Mouse (Mus musculus) small intestine, adult 2 months (tissue): ENCODE data around the gene Qrfp. TPM values are rescaled to one million over a fixed set of nuclear protein-coding genes. Genes with fewer than 3 reads are reported as not detected.

Experiments used
- H3K27ac ChIP-seq: fragments of 200-500 bp; 2 replicates; pipeline ENCODE4 v1.5.1; 2012; ENCODE audit warnings: low read depth, low read length, control low read depth, inconsistent platforms; ENCODE audit not compliant: insufficient read depth
- H3K27me3 ChIP-seq: fragments of 200-500 bp; 2 replicates; pipeline ENCODE4 v1.6.1; 2012; ENCODE audit warnings: mild to moderate bottlenecking, moderate library complexity, low read length, inconsistent platforms; ENCODE audit not compliant: control insufficient read depth, insufficient read depth
- H3K36me3 ChIP-seq: fragments of 200-500 bp; 2 replicates; pipeline ENCODE4 v1.6.1; 2012; ENCODE audit warnings: mild to moderate bottlenecking, low read length, control low read depth, inconsistent platforms; ENCODE audit not compliant: control insufficient read depth, insufficient read depth
- H3K4me1 ChIP-seq: fragments of 200-500 bp; 2 replicates; pipeline ENCODE4 v1.6.1; 2012; ENCODE audit warnings: low read length, inconsistent platforms, mixed read lengths; ENCODE audit not compliant: control insufficient read depth, insufficient read depth, insufficient read length
- H3K4me3 ChIP-seq: fragments of 200-500 bp; 2 replicates; pipeline ENCODE4 v1.5.1; 2012; ENCODE audit warnings: low read depth, mild to moderate bottlenecking, control low read depth, inconsistent platforms, low read length, moderate library complexity
- CTCF ChIP-seq: fragments of 200-500 bp; IDR thresholded peaks from 2 replicates; pipeline ENCODE4 v1.5.1; 2012; ENCODE audit warnings: low read depth, mild to moderate bottlenecking, control low read depth, inconsistent platforms, low read length, moderate library complexity, mixed read lengths; ENCODE audit not compliant: insufficient replicate concordance, insufficient read length; ENCODE audit errors: extremely low read depth
- POLR2A ChIP-seq: fragments of 200-500 bp; IDR thresholded peaks from 2 replicates; pipeline ENCODE4 v1.6.1; 2012; ENCODE audit warnings: low read depth, mild to moderate bottlenecking, control low read depth, inconsistent platforms, low read length, moderate library complexity
- WGBS: fragments of 180-500 bp; shearing (Covaris S2); methylation state at CpG from one replicate; pipeline ENCODE4 v1.1.7; 2018; 5-methylcytosine and 5-hydroxymethylcytosine counted together
- polyA plus RNA-seq: library from polyadenylated mRNA; depleted of rRNA; stranded (reverse); fragments of >200 nt; gene quantifications from 2 replicates; pipeline ENCODE4 v1.2.3, GENCODE M21; 2012

The Qrfp gene
- polyA plus RNA-seq, 1 experiment = 0.06 TPM

DNA sequence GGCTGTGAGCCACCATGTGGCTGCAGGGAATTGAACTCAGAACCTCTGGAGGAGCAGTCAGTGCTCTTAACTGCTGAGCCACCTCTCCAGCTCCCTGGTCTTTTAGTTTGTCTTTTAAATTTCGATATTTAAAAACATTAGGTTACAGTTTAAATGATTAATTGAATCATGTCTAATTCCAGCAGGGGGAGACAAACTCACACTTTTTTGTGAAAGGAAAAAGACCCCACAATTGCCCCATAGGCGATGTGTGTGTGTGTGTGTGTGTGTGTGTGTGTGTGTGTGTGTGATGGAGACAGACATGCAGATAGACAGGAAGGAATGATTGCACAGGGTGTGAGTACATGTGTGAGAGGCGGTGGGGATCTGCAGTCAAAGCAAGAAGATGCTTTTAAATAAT, 22.2 kb downstream of the Qrfp start:
- 79% methylated on average over 3 of the region's 3 CpGs for WGBS
- 0 out of 2 replicates have a peak, but pooled peaks cover 2% of the 10 kb centered on the region for H3K4me1 ChIP-seq
- peaks cover 69% of the 10 kb centered on the region for H3K36me3 ChIP-seq
- TF ChIP-seq CTCF (no peak), POLR2A (no peak)
- no peak overlapping the region for H3K4me3 ChIP-seq
- no peak overlapping the region for H3K27ac ChIP-seq
- no peaks in the 10 kb centered on the region for H3K27me3 ChIP-seq

DNA sequence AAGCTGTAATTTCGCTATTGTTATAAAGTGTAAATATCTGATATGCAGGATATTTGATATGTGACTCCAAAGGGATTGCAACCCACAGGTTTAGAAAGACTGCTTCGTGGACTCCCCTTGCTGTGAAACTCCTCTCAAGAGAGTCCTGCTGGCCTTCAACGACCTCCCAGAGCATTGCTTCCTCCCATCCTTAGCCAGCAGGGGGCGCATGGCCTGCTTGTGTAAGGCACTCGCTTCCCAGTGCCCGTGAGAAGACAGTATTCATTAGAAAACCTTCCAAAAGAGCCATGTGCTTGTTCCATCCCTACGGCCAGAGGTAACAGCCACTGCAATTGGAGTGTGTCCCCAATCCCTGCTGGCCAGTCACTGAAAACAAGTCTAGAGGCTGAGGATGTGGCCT, 23.4 kb downstream of the Qrfp start:
- TF ChIP-seq POLR2A = no peak
- TF ChIP-seq CTCF = peak; percentile 84; the same call in 1 of the 2 replicates
- Histone ChIP-seq H3K4me1 (0 out of 2 replicates have a peak, but pooled peaks cover 2% of the 10 kb centered on the region), H3K36me3 (peaks cover 59% of the 10 kb centered on the region), H3K27ac (no peak overlapping the region), H3K27me3 (no peaks in the 10 kb centered on the region), H3K4me3 (no peak overlapping the region)
- 22% methylated on average over 7 of the region's 7 CpGs for WGBS

DNA sequence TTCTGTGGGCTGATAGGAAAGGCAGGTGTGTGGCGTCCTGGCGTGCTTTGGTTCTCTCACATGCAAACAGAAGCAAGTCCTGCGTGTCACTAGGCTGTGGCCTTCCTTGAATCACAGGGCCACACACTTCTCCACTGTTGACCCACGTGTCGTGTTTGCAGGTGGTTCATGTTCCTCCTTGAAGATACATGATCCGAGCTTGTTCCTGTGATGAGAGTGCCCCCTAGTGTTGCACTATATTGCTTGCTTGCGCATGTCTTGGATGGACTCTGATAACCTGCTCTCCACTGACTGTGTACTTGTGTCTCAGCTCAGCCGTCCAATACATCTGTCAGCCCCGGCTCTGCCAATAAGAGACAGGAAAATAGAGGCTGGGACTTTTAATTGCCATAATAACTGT, 25.3 kb downstream of the Qrfp start:
- H3K27me3 ChIP-seq = no peaks in the 10 kb centered on the region
- WGBS = 22% methylated on average over 9 of the region's 9 CpGs
- H3K27ac ChIP-seq = no peak overlapping the region
- TF ChIP-seq CTCF = peak; percentile 66; the same call in 1 of the 2 replicates
- no peak for TF ChIP-seq POLR2A
- peaks cover 58% of the 10 kb centered on the region for H3K36me3 ChIP-seq
- H3K4me3 ChIP-seq = no peak overlapping the region
- H3K4me1 ChIP-seq = 0 out of 2 replicates have a peak, but pooled peaks cover 2% of the 10 kb centered on the region

DNA sequence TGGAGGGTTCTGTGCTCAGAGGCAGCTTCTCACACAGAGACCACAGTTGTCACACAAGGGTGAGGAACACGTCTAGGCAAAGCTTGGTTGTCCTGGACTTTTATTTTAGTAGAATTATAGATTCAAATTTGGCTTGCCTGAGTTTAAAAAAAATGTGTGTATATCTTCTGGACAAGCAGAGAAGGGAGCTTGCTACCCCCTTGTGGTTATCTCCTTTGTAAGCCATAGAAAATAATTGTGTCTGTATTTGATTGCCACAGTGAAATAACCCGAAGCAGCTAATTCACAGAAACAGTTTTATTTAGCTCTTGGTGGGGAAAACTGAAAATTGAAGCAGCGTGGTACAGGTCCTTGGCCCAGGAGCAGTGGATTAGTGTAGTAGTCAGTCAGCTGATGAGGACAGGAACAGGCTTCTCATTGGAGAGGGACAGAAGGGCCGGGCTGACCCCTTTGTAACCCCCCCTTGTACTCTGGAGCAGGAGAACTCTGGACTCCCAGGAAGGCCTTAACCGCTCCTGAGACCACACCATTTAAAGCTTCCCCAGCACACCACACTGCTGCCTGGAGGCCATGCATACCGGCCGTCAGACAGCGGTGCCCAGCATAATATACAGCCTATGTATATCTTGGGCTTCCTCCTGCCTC, 27.3 kb downstream of the Qrfp start:
- Histone ChIP-seq H3K27ac (no peak overlapping the region), H3K36me3 (peaks cover 67% of the 10 kb centered on the region), H3K4me3 (no peak overlapping the region), H3K4me1 (0 out of 2 replicates have a peak, but pooled peaks cover 2% of the 10 kb centered on the region), H3K27me3 (no peaks in the 10 kb centered on the region)
- TF ChIP-seq POLR2A (no peak), CTCF (no peak)
- WGBS = 80% methylated on average over 8 of the region's 8 CpGs

DNA sequence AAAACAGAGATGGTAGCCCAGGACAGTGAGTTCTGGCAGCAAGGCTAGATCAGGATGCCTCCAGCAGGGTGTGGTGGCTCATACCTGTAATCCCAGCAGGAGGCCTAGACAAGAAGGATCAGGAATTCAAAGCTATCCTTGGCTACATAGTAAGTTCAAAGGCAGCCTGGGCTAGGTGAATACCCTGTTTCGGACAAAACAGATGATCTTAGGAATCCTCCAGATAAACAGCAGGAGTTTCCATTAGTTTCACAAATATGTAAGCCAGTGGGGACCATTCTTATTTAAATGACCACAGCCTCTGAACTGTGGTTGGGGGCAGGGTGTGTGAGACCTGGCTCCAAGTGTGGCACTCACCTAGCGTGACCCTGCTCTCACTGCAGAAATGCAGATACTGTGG, 31.1 kb downstream of the Qrfp start:
- no peaks in the 10 kb centered on the region for H3K27me3 ChIP-seq
- no peak overlapping the region for H3K4me3 ChIP-seq
- no peaks in the 10 kb centered on the region; the same call in 1 of the 2 replicates for H3K4me1 ChIP-seq
- TF ChIP-seq POLR2A = no peak
- no peak for TF ChIP-seq CTCF
- H3K36me3 ChIP-seq = peaks cover 42% of the 10 kb centered on the region
- no peak overlapping the region for H3K27ac ChIP-seq
- 95% methylated on average over 2 of the region's 2 CpGs for WGBS

DNA sequence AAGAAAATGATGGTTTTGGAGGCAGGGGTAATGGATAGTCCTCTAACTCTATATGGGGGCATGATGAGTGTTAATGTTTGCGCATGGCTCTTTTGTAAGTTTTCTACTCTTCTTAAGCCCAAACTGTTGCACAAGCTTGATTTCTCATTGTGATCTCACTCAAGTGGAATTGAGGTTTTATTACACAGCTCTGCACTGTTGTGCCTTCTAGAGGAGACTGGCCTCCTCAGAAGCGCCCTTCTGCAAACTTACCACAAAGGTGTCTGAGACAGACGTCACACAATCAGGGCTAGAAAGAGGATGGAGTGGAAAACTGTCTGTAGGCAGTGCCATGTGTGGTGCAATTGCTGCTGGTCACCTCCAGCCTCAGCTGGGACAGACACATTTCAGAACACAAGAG, 33.9 kb downstream of the Qrfp start:
- no peak for TF ChIP-seq CTCF
- TF ChIP-seq POLR2A = no peak
- Histone ChIP-seq H3K36me3 (peaks cover 31% of the 10 kb centered on the region), H3K27me3 (no peaks in the 10 kb centered on the region), H3K4me3 (no peak overlapping the region), H3K27ac (no peak overlapping the region), H3K4me1 (peaks cover 10% of the 10 kb centered on the region)
- 90% methylated on average over 3 of the region's 3 CpGs for WGBS

DNA sequence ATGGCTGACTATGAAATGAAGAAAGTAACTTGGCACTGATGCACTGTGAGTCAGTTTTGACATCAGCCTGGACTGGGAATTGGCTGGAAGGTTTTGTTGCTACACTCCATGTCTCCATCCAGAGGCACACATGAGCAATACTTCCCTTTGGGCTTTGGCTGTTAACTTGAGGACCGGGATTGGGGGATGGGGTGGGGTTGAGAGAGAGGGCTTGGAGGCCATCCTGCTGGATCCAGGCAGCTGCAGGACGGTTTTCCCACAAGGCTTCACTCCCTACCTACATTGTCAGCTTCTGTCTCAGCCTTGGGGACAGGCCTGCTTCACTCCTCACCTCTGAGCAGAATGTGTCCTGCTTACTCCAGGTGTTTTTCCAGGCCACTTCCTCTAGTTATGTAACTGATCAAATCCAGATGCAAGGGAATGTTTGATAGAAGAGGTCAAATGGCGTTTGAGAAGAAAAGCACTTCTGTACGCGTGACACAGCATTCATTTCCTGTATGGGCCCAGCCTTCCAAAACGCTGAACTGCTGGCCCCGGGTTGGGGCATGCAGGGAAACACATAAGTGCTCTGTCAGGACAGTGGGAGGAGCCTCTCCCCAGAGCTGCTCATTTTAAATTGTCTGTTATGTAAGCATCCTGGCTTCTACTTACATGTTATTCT, 39.5 kb downstream of the Qrfp start:
- WGBS = 5% methylated on average over 7 of the region's 7 CpGs
- H3K27me3 ChIP-seq = no peaks in the 10 kb centered on the region
- H3K27ac ChIP-seq = peak overlapping the region; percentile 87
- H3K4me3 ChIP-seq = no peak overlapping the region
- H3K4me1 ChIP-seq = peaks cover 34% of the 10 kb centered on the region
- TF ChIP-seq CTCF (no peak), POLR2A (no peak)
- H3K36me3 ChIP-seq = no peaks in the 10 kb centered on the region
